Comparison of ENCODE assay signal across 26 mouse cellular contexts in genomic region chr2:75625086-75625485, GRCm38 (mm10).
"Had no signal": no experiment of that assay in that cellular context is flagged by ENCODE, and none has a peak within 500 bp of the region (broad histone marks: within the 10 kb centered on the region; RNA-seq: fewer than 3 reads in every experiment).

No protein-coding gene starts in this region.

- H3K4me3 ChIP-seq: heart, embryonic 13.5 days; heart, embryonic 15.5 days; hindbrain, embryonic 10.5 days; hindbrain, embryonic 12.5 days; kidney, embryonic 15.5 days; limb, embryonic 13.5 days; limb, embryonic 15.5 days; liver, embryonic 12.5 days had no signal

- ATAC-seq: hindbrain, embryonic 16.5 days; inflammation-experienced regulatory T-cells, adult 6 months; liver, embryonic 12.5 days had no signal

- H3K4me1 ChIP-seq: heart, embryonic 15.5 days; hindbrain, embryonic 10.5 days; hindbrain, embryonic 12.5 days; kidney, embryonic 15.5 days; limb, embryonic 13.5 days; limb, embryonic 15.5 days; liver, embryonic 12.5 days had no signal

- H3K27me3 ChIP-seq: heart, embryonic 13.5 days; heart, embryonic 15.5 days; hindbrain, embryonic 12.5 days; kidney, embryonic 15.5 days; limb, embryonic 13.5 days; limb, embryonic 15.5 days had no signal

- H3K9ac ChIP-seq: heart, embryonic 13.5 days; heart, embryonic 15.5 days; hindbrain, embryonic 12.5 days; hindbrain, embryonic 14.5 days; kidney, embryonic 15.5 days; limb, embryonic 13.5 days; limb, embryonic 15.5 days; liver, embryonic 12.5 days; liver, embryonic 14.5 days had no signal

- H3K36me3 ChIP-seq: heart, embryonic 13.5 days; heart, embryonic 15.5 days; hindbrain, embryonic 10.5 days; hindbrain, embryonic 12.5 days; kidney, embryonic 15.5 days; limb, embryonic 13.5 days; limb, embryonic 15.5 days; liver, embryonic 12.5 days had no signal

- H3K9me3 ChIP-seq: heart, embryonic 13.5 days; heart, embryonic 15.5 days; hindbrain, embryonic 10.5 days; hindbrain, embryonic 12.5 days; kidney, embryonic 15.5 days; limb, embryonic 13.5 days; limb, embryonic 15.5 days; liver, embryonic 12.5 days had no signal

- H3K27ac ChIP-seq: heart, embryonic 13.5 days; heart, embryonic 15.5 days; hindbrain, embryonic 10.5 days; hindbrain, embryonic 12.5 days; hindbrain, embryonic 14.5 days; kidney, embryonic 15.5 days; kidney, postnatal 0 days; limb, embryonic 13.5 days; limb, embryonic 15.5 days; liver, embryonic 12.5 days; liver, embryonic 14.5 days had no signal

- H3K4me2 ChIP-seq: heart, embryonic 11.5 days; heart, embryonic 13.5 days; heart, embryonic 15.5 days; hindbrain, embryonic 12.5 days; hindbrain, embryonic 14.5 days; kidney, embryonic 15.5 days; limb, embryonic 13.5 days; limb, embryonic 15.5 days; liver, embryonic 12.5 days had no signal

- DNase-seq: gastrocnemius, postnatal 14 days; heart, postnatal 14 days; heart, postnatal 36 days; kidney, adult 11 months; kidney, adult 2 months; kidney, adult 9 months; kidney, postnatal 14 days; kidney, postnatal 36 days; layer of hippocampus, adult 9-11 months; layer of hippocampus, postnatal 36 days; left cerebral cortex, postnatal 4 days; lung, adult 18-20 months had no signal
